21 mouse cellular contexts compared by ENCODE assay signal in genomic region chr1:184858253-184858652, GRCm38 (mm10). TPM values are rescaled to one million over a fixed set of nuclear protein-coding genes. Genes with fewer than 3 reads are reported as not detected.
DNase-seq lines count a peak whose midpoint lies in the region; ATAC-seq lines count a peak whose summit lies in the region.
"Had no signal": no experiment of that assay in that cellular context is flagged by ENCODE, and none has a peak within 500 bp of the region (broad histone marks: within the 10 kb centered on the region; RNA-seq: fewer than 3 reads in every experiment).

No protein-coding gene starts in this region.

- WGBS in kidney, embryonic 16.5 days: 89% methylated on average over 1 of the region's 1 CpGs
- WGBS in liver, embryonic 16.5 days (ENCODE audit: insufficient replicate concordance): 64% methylated on average over 1 of the region's 1 CpGs
- 64% methylated on average over 1 of the region's 1 CpGs for WGBS in intestine, embryonic 15.5 days
- 81% methylated on average over 1 of the region's 1 CpGs for WGBS in forebrain, embryonic 10.5 days

- no peaks in the 10 kb centered on the region for H3K9me3 ChIP-seq in kidney, embryonic 16.5 days (ENCODE audit: low read length)
- no peaks in the 10 kb centered on the region for H3K9me3 ChIP-seq in liver, embryonic 16.5 days (replicated peaks; ENCODE audit: control insufficient read depth, low read length)
- no peaks in the 10 kb centered on the region for H3K9me3 ChIP-seq in intestine, embryonic 15.5 days
- H3K9me3 ChIP-seq in forebrain, embryonic 10.5 days: no peaks in the 10 kb centered on the region
- H3K9me3 ChIP-seq: hindbrain, embryonic 15.5 days; limb, embryonic 10.5 days; liver, embryonic 13.5 days; midbrain, embryonic 12.5 days; neural tube, embryonic 15.5 days had no signal

- H3K4me3 ChIP-seq in kidney, embryonic 16.5 days (ENCODE audit: low read length): no peak overlapping the region
- no peak overlapping the region for H3K4me3 ChIP-seq in liver, embryonic 16.5 days (ENCODE audit: low read depth, low read length)
- H3K4me3 ChIP-seq in intestine, embryonic 15.5 days (replicated peaks): no peak overlapping the region
- H3K4me3 ChIP-seq in forebrain, embryonic 10.5 days: no peak overlapping the region
- H3K4me3 ChIP-seq: hindbrain, embryonic 15.5 days; layer of hippocampus, adult 2 months; limb, embryonic 10.5 days; liver, embryonic 13.5 days; midbrain, embryonic 12.5 days; neural tube, embryonic 15.5 days had no signal

- no peak overlapping the region for H3K9ac ChIP-seq in kidney, embryonic 16.5 days (replicated peaks; ENCODE audit: low read length)
- no peak overlapping the region for H3K9ac ChIP-seq in liver, embryonic 16.5 days (ENCODE audit: low read depth, low read length)
- H3K9ac ChIP-seq in intestine, embryonic 15.5 days: no peak overlapping the region
- H3K9ac ChIP-seq: hindbrain, embryonic 15.5 days; liver, embryonic 13.5 days; midbrain, embryonic 12.5 days; neural tube, embryonic 15.5 days had no signal

- peak; percentile 71 for DNase-seq in kidney, adult 11 months
- DNase-seq in liver (no peak), MN1 (ENCODE audit: low spot score) (no peak)
- peak; percentile 57 for DNase-seq in lung, postnatal 25 days (ENCODE audit: low spot score)
- DNase-seq in forebrain, embryonic 10.5 days (ENCODE audit: extremely low spot score, low spot score): no peak
- DNase-seq: adrenal gland, postnatal 14 days; cerebellum, adult 2 months; cerebellum, postnatal 36 days; liver, embryonic 13.5 days; right cerebral cortex, adult 18-20 months had no signal

- H3K27ac ChIP-seq in kidney, embryonic 16.5 days (ENCODE audit: low read length): no peak overlapping the region
- H3K27ac ChIP-seq in liver, embryonic 16.5 days (ENCODE audit: low read length): no peak overlapping the region
- no peak overlapping the region for H3K27ac ChIP-seq in intestine, embryonic 15.5 days
- H3K27ac ChIP-seq in forebrain, embryonic 10.5 days: no peak overlapping the region
- H3K27ac ChIP-seq: hindbrain, embryonic 15.5 days; layer of hippocampus, adult 2 months; limb, embryonic 10.5 days; liver, embryonic 13.5 days; midbrain, embryonic 12.5 days; neural tube, embryonic 15.5 days had no signal

- H3K4me2 ChIP-seq in kidney, embryonic 16.5 days (replicated peaks; ENCODE audit: low read depth, low read length): no peak overlapping the region
- H3K4me2 ChIP-seq in liver, embryonic 16.5 days (ENCODE audit: low read depth, low read length): no peak overlapping the region
- H3K4me2 ChIP-seq in intestine, embryonic 15.5 days (replicated peaks): no peak overlapping the region
- H3K4me2 ChIP-seq: heart, embryonic 11.5 days; hindbrain, embryonic 15.5 days; liver, embryonic 13.5 days; midbrain, embryonic 12.5 days; neural tube, embryonic 15.5 days had no signal

- H3K27me3 ChIP-seq in kidney, embryonic 16.5 days (ENCODE audit: insufficient read depth, low read length): no peaks in the 10 kb centered on the region
- H3K27me3 ChIP-seq in liver, embryonic 16.5 days (ENCODE audit: control insufficient read depth, insufficient read depth, low read depth, low read length): no peaks in the 10 kb centered on the region
- no peaks in the 10 kb centered on the region for H3K27me3 ChIP-seq in intestine, embryonic 15.5 days (replicated peaks)
- peaks cover 47% of the 10 kb centered on the region for H3K27me3 ChIP-seq in forebrain, embryonic 10.5 days (ENCODE audit: poor library complexity, severe bottlenecking)
- H3K27me3 ChIP-seq: hindbrain, embryonic 15.5 days; liver, embryonic 13.5 days had no signal

- H3K36me3 ChIP-seq in kidney, embryonic 16.5 days (ENCODE audit: insufficient read depth, low read length): no peaks in the 10 kb centered on the region
- H3K36me3 ChIP-seq in liver, embryonic 16.5 days (ENCODE audit: control insufficient read depth, insufficient read depth): no peaks in the 10 kb centered on the region
- no peaks in the 10 kb centered on the region for H3K36me3 ChIP-seq in intestine, embryonic 15.5 days
- no peaks in the 10 kb centered on the region for H3K36me3 ChIP-seq in forebrain, embryonic 10.5 days (replicated peaks)
- H3K36me3 ChIP-seq: hindbrain, embryonic 15.5 days; limb, embryonic 10.5 days; liver, embryonic 13.5 days; midbrain, embryonic 12.5 days; neural tube, embryonic 15.5 days had no signal

- no peak for ATAC-seq in kidney, embryonic 16.5 days (ENCODE audit: low FRiP score, low TSS enrichment)
- ATAC-seq in liver, embryonic 16.5 days (ENCODE audit: low read depth): peak; percentile 42; the same call in 1 of the 2 replicates
- peak; percentile 29; the same call in 1 of the 2 replicates for ATAC-seq in intestine, embryonic 15.5 days
- ATAC-seq: forebrain, embryonic 14.5 days had no signal

- peaks cover 9% of the 10 kb centered on the region; the same call in 1 of the 2 replicates for H3K4me1 ChIP-seq in kidney, embryonic 16.5 days (ENCODE audit: insufficient read depth, low read length)
- peaks cover 10% of the 10 kb centered on the region for H3K4me1 ChIP-seq in liver, embryonic 16.5 days (ENCODE audit: control insufficient read depth, low read depth, low read length)
- H3K4me1 ChIP-seq in intestine, embryonic 15.5 days (replicated peaks): peaks cover 19% of the 10 kb centered on the region
- peaks cover 21% of the 10 kb centered on the region for H3K4me1 ChIP-seq in forebrain, embryonic 10.5 days
- H3K4me1 ChIP-seq: hindbrain, embryonic 15.5 days; midbrain, embryonic 12.5 days had no signal

RNA-seq across cellular contexts. Expression of gene Marc2, which starts 12.0 kb away (rescaled TPM):
- 196 and 228 TPM in 2 replicates for polyA plus RNA-seq in kidney, embryonic 16.5 days (2015; fragmentation: Nextera tagmentation; extraction: Ambion mirVana)
- 222 and 226 TPM in 2 replicates for polyA plus RNA-seq in liver, embryonic 16.5 days (2015; fragmentation: Nextera tagmentation; extraction: Ambion mirVana)
- 361 and 402 TPM in 2 replicates for polyA plus RNA-seq in intestine, embryonic 15.5 days (2015; fragmentation: Nextera tagmentation; extraction: Ambion mirVana)
- 78.1 and 82.6 TPM in 2 replicates for polyA plus RNA-seq in forebrain, embryonic 10.5 days (2016; fragmentation: Nextera tagmentation; extraction: Ambion mirVana)

RNA-seq across cellular contexts. Expression of gene C130074G19Rik, which starts 24.8 kb away (rescaled TPM):
- 3.1 and 3.9 TPM in 2 replicates for polyA plus RNA-seq in kidney, embryonic 16.5 days (2015; fragmentation: Nextera tagmentation; extraction: Ambion mirVana)
- polyA plus RNA-seq in liver, embryonic 16.5 days (2015; fragmentation: Nextera tagmentation; extraction: Ambion mirVana): 1.9 and 2.0 TPM in 2 replicates
- 2.3 and 2.7 TPM in 2 replicates for polyA plus RNA-seq in intestine, embryonic 15.5 days (2015; fragmentation: Nextera tagmentation; extraction: Ambion mirVana)
- 0.56 and 0.58 TPM in 2 replicates for polyA plus RNA-seq in forebrain, embryonic 10.5 days (2016; fragmentation: Nextera tagmentation; extraction: Ambion mirVana)

RNA-seq across cellular contexts. Expression of gene Marc1, which starts 47.1 kb away (rescaled TPM):
- polyA plus RNA-seq in kidney, embryonic 16.5 days (2015; fragmentation: Nextera tagmentation; extraction: Ambion mirVana): 0.26 and 0.37 TPM in 2 replicates
- polyA plus RNA-seq in liver, embryonic 16.5 days (2015; fragmentation: Nextera tagmentation; extraction: Ambion mirVana): 42.6 and 42.9 TPM in 2 replicates
- 0.86 and 0.88 TPM in 2 replicates for polyA plus RNA-seq in intestine, embryonic 15.5 days (2015; fragmentation: Nextera tagmentation; extraction: Ambion mirVana)
- polyA plus RNA-seq in forebrain, embryonic 10.5 days (2016; fragmentation: Nextera tagmentation; extraction: Ambion mirVana): not detected in 2 replicates
- polyA plus RNA-seq: cerebellum, adult 2 months; forebrain, embryonic 14.5 days; heart, postnatal 0 days had no signal

Comparison
In these comparisons a context has a peak if more than half of its experiments do, and no peak if none do; other contexts are left out.
1. DNase-seq: peak in kidney, adult 11 months (single experiment) and lung, postnatal 25 days (single experiment); none in liver (single experiment), forebrain, embryonic 10.5 days (single experiment) and MN1 (single experiment).
2. RNA of gene Marc1, which starts 47.1 kb away (polyA plus RNA-seq): 42.6 to 42.9 TPM in liver, embryonic 16.5 days; 0.86 to 0.88 TPM in intestine, embryonic 15.5 days, 0.26 to 0.37 TPM in kidney, embryonic 16.5 days and not detected in forebrain, embryonic 10.5 days; every median in the first group is over 10 times any median in the second.